Mouse (Mus musculus) bone marrow, adult 2 months (tissue): ENCODE measurements around the gene Crtac1.

Experiments
- CTCF ChIP-seq: fragments of 200-500 bp; IDR thresholded peaks from 2 replicates; pipeline ENCODE4 v1.5.1; 2011; ENCODE audit warnings: low read length, control low read depth; ENCODE audit not compliant: control insufficient read depth, insufficient read depth
- POLR2A ChIP-seq: fragments of 200-500 bp; IDR thresholded peaks from 2 replicates; pipeline ENCODE4 v1.6.1; 2011; ENCODE audit warnings: low read depth, mild to moderate bottlenecking, control low read depth, low read length, borderline replicate concordance; ENCODE audit not compliant: control insufficient read depth

- no peak for TF ChIP-seq CTCF
- TF ChIP-seq POLR2A, result no peak
Observed at GRCm38 (mm10) chr19:42255438-42255783, 176.2 kb downstream of the Crtac1 start.
